Mouse (Mus musculus) right cerebral cortex, postnatal 36 days (tissue): ENCODE results near the gene Gm8374.
A peak's percentile ranks its signal among the peaks of the same experiment; 100 is the strongest.
"Not testable (repeated sequence)": the region's sequence is repeated elsewhere in the genome, so short reads cannot be mapped to it uniquely, and the experiment has no call there.

Experiments used
- DNase-seq, 2 experiments: peaks; one replicate each; pipeline ENCODE4 v3.0.0; 2022; ENCODE audit warnings: low spot score in 2 of 2, mixed read lengths in 1 of 2

The Gm8374 gene

GRCm38 (mm10) chr14:7365034-7365433, at the start of gene Gm8374:
Gene Gm8374, minus strand, starts transcription at chr14:7365134.
- DNase-seq, result not testable (repeated sequence)

GRCm38 (mm10) chr14:7332295-7332694, 32.6 kb downstream of the Gm8374 start, which contains the start of gene Gm5797:
Gene Gm5797, minus strand, starts transcription at chr14:7332395.
- not testable (repeated sequence) for DNase-seq

- peak; percentile 1 to 2 for DNase-seq
Observed at GRCm38 (mm10) chr14:7315093-7315492, 49.8 kb downstream of the Gm8374 start.

- DNase-seq, result peak in 1 of 2 experiments; percentile 0
Observed at GRCm38 (mm10) chr14:7314661-7315060, 50.3 kb downstream of the Gm8374 start, which contains the start of gene Gm3739. Gene Gm3739, minus strand, starts transcription at chr14:7315049.
